Mouse (Mus musculus): ENCODE measurements around the gene Ngfr.

- TF ChIP-seq CTCF (IDR thresholded peaks at IDR 0.05; ENCODE audit: insufficient read depth, low read depth, low read length): no peak
- TF ChIP-seq POLR2A (IDR thresholded peaks at IDR 0.05; ENCODE audit: insufficient read depth, low read depth, low read length): no peak
Measured at GRCm38 (mm10) chr11:95576299-95576698, 11.2 kb downstream of the Ngfr start.
